Mouse (Mus musculus) hindbrain, postnatal 0 days (tissue): ENCODE data around the gene Polr2c. TPM values are rescaled to one million over a fixed set of nuclear protein-coding genes. Genes with fewer than 3 reads are reported as not detected.

ENCODE experiments used
- ATAC-seq: fragments of 200-750 bp; cut with Nextera tagmentation; 2 replicates; pipeline ENCODE4 v1.8.0; 2017; ENCODE audit warnings: mild to moderate bottlenecking, moderate TSS enrichment, moderate library complexity
- DNase-seq: peaks from one replicate; pipeline ENCODE4 v3.0.0-alpha.2; 2015; ENCODE audit warnings: low spot score
- H3K27ac ChIP-seq: fragments of 300-500 bp; sonication (generic); 2 replicates; pipeline ENCODE4 v1.5.1; 2014; ENCODE audit warnings: mild to moderate bottlenecking
- H3K27me3 ChIP-seq: fragments of 300-500 bp; sonication (generic); 2 replicates; pipeline ENCODE4 v1.6.1; 2014; ENCODE audit warnings: low read length, mixed read lengths; ENCODE audit not compliant: insufficient read depth
- H3K36me3 ChIP-seq: fragments of 300-500 bp; sonication (generic); 2 replicates; pipeline ENCODE4 v1.6.1; 2014; ENCODE audit warnings: low read length, mixed read lengths; ENCODE audit not compliant: insufficient read depth
- H3K4me1 ChIP-seq: fragments of 300-500 bp; sonication (generic); 2 replicates; pipeline ENCODE4 v1.6.1; 2014; ENCODE audit warnings: antibody characterized with exemption, low read length, mixed read lengths; ENCODE audit not compliant: insufficient read depth
- H3K4me2 ChIP-seq: fragments of 300-500 bp; sonication (generic); 2 replicates; pipeline ENCODE4 v1.6.1; 2014; ENCODE audit warnings: low read depth, mild to moderate bottlenecking, low read length, moderate library complexity, mixed read lengths
- H3K4me3 ChIP-seq: fragments of 300-500 bp; sonication (generic); 2 replicates; pipeline ENCODE4 v1.5.1; 2014; ENCODE audit warnings: low read length
- H3K9ac ChIP-seq: fragments of 300-500 bp; sonication (generic); replicated peaks from 2 replicates; pipeline ENCODE4 v1.6.1; 2014; ENCODE audit warnings: mild to moderate bottlenecking, low read length, moderate library complexity, mixed read lengths
- H3K9me3 ChIP-seq: fragments of 300-500 bp; sonication (generic); 2 replicates; pipeline ENCODE4 v1.6.1; 2016; ENCODE audit warnings: low read length, mixed read lengths
- CTCF ChIP-seq: IDR thresholded peaks from 2 replicates; pipeline ENCODE4 v1.5.1; 2016; ENCODE audit warnings: antibody characterized with exemption, control low read depth, low read depth
- WGBS: fragments of 180-500 bp; shearing (Covaris S2); extraction: QIAGEN DNeasy Blood & Tissue Kit; methylation state at CpG from one replicate; pipeline ENCODE4 v1.1.7; 2014; 5-methylcytosine and 5-hydroxymethylcytosine counted together
- polyA plus RNA-seq: library from polyadenylated mRNA; unstranded; fragments of >200 nt; fragmentation: Nextera tagmentation; extraction: Ambion mirVana; gene quantifications from 2 replicates; pipeline ENCODE4 v1.2.1, GENCODE M21; 2015
- total RNA-seq: library from RNA; depleted of rRNA; stranded (reverse); fragments of >200 nt; gene quantifications from 2 replicates; pipeline ENCODE4 v1.2.3, GENCODE M21; 2014

Polr2c gene
- total and polyA plus RNA-seq, 2 experiments from 2014 or later = 65.3 to 102 TPM

GRCm38 (mm10) chr8:94871108-94871894 lies 14.1 kb downstream of the Polr2c start:
- Histone ChIP-seq H3K27me3 (no peaks in the 10 kb centered on the region), H3K27ac (peak overlapping the region; percentile 80), H3K9me3 (no peaks in the 10 kb centered on the region), H3K4me3 (peak overlapping the region; percentile 60), H3K9ac (peak overlapping the region; percentile 76), H3K36me3 (peaks cover 5% of the 10 kb centered on the region), H3K4me1 (peaks cover 31% of the 10 kb centered on the region), H3K4me2 (peak overlapping the region; percentile 75)
- ATAC-seq = peak; percentile 76
- WGBS = 5% methylated on average over 7 of the region's 7 CpGs
- DNase-seq = peak; percentile 91
- peak; percentile 11; the same call in 1 of the 2 replicates for TF ChIP-seq CTCF

GRCm38 (mm10) chr8:94872156-94872555 lies 14.9 kb downstream of the Polr2c start:
- no peaks in the 10 kb centered on the region for H3K36me3 ChIP-seq
- TF ChIP-seq CTCF = no peak
- 32% methylated on average over 3 of the region's 3 CpGs for WGBS
- H3K4me3 ChIP-seq = no peak overlapping the region
- no peak overlapping the region for H3K9ac ChIP-seq
- ATAC-seq = no peak
- H3K4me2 ChIP-seq = 0 out of 2 replicates have a peak overlapping the region, but pooled peaks have one; percentile 5
- no peak overlapping the region for H3K27ac ChIP-seq
- peak; percentile 50 for DNase-seq
- H3K27me3 ChIP-seq = no peaks in the 10 kb centered on the region
- peaks cover 35% of the 10 kb centered on the region for H3K4me1 ChIP-seq
- H3K9me3 ChIP-seq = no peaks in the 10 kb centered on the region

- H3K9ac ChIP-seq = no peak overlapping the region
- peaks cover 35% of the 10 kb centered on the region for H3K4me1 ChIP-seq
- no peak overlapping the region for H3K4me3 ChIP-seq
- TF ChIP-seq CTCF = no peak
- WGBS = 81% methylated on average over 2 of the region's 2 CpGs
- no peaks in the 10 kb centered on the region for H3K27me3 ChIP-seq
- H3K4me2 ChIP-seq = 0 out of 2 replicates have a peak overlapping the region, but pooled peaks have one; percentile 5
- no peak for ATAC-seq
- H3K9me3 ChIP-seq = no peaks in the 10 kb centered on the region
- H3K27ac ChIP-seq = no peak overlapping the region
- no peak for DNase-seq
- H3K36me3 ChIP-seq = no peaks in the 10 kb centered on the region
Measured at GRCm38 (mm10) chr8:94872576-94872975, 15.3 kb downstream of the Polr2c start.

GRCm38 (mm10) chr8:94874358-94874757 lies 17.1 kb downstream of the Polr2c start:
- H3K9ac ChIP-seq = no peak overlapping the region
- H3K4me1 ChIP-seq = peaks cover 29% of the 10 kb centered on the region
- DNase-seq (peak; percentile 70), ATAC-seq (no peak)
- no peak overlapping the region for H3K4me3 ChIP-seq
- TF ChIP-seq CTCF = peak; percentile 83
- no peaks in the 10 kb centered on the region for H3K36me3 ChIP-seq
- no peak overlapping the region for H3K27ac ChIP-seq
- peak overlapping the region; percentile 99 for H3K4me2 ChIP-seq
- H3K9me3 ChIP-seq = no peaks in the 10 kb centered on the region
- H3K27me3 ChIP-seq = no peaks in the 10 kb centered on the region
- WGBS = 18% methylated on average over 6 of the region's 6 CpGs

GRCm38 (mm10) chr8:94875096-94875870 lies 18.0 kb downstream of the Polr2c start:
- Histone ChIP-seq H3K27ac (no peak overlapping the region), H3K4me2 (peak overlapping the region; percentile 99), H3K4me3 (peak overlapping the region; percentile 63), H3K27me3 (no peaks in the 10 kb centered on the region), H3K9ac (peak overlapping the region; percentile 60), H3K36me3 (no peaks in the 10 kb centered on the region), H3K9me3 (no peaks in the 10 kb centered on the region), H3K4me1 (peaks cover 21% of the 10 kb centered on the region; the same call in 1 of the 2 replicates)
- WGBS = 15% methylated on average over 17 of the region's 17 CpGs
- DNase-seq = no peak
- no peak for TF ChIP-seq CTCF
- ATAC-seq = no peak

- peak overlapping the region; percentile 99 for H3K4me2 ChIP-seq
- peak overlapping the region; percentile 63 for H3K4me3 ChIP-seq
- 0% methylated on average over 15 of the region's 20 CpGs for WGBS
- H3K4me1 ChIP-seq = peaks cover 21% of the 10 kb centered on the region; the same call in 1 of the 2 replicates
- no peak for TF ChIP-seq CTCF
- no peaks in the 10 kb centered on the region for H3K9me3 ChIP-seq
- DNase-seq (no peak), ATAC-seq (no peak)
- no peaks in the 10 kb centered on the region for H3K27me3 ChIP-seq
- peak overlapping the region; percentile 60 for H3K9ac ChIP-seq
- H3K36me3 ChIP-seq = no peaks in the 10 kb centered on the region
- no peak overlapping the region for H3K27ac ChIP-seq
Measured at GRCm38 (mm10) chr8:94875871-94876150, 18.6 kb downstream of the Polr2c start.
